Mouse (Mus musculus) megakaryocyte-erythroid progenitor cell, adult 5 weeks (primary cell): ENCODE results near the gene Dgki. TPM values are rescaled to one million over a fixed set of nuclear protein-coding genes. Genes with fewer than 3 reads are reported as not detected.

Experiments used
- polyA plus RNA-seq: library from polyadenylated mRNA; stranded (reverse); fragments of >175 nt; gene quantifications from 2 replicates; pipeline ENCODE4 v1.2.3, GENCODE M21; 2012

The Dgki gene
- polyA plus RNA-seq = 0.12 TPM in 2 replicates

GRCm38 (mm10) chr6:37299562-37300390, at the start of gene Dgki:
Gene Dgki (minus strand): TSS chr6:37300184.

GRCm38 (mm10) chr6:36809747-36810285, 490.2 kb downstream of the Dgki start, which contains the start of gene Ptn:
Gene Ptn (minus strand): TSS chr6:36810220.

Other genes starting within 250 kb of the Dgki start
- 3.9 and 4.1 TPM in 2 replicates for gene Creb3l2, start 142.0 kb upstream of the Dgki start, polyA plus RNA-seq
- gene Akr1d1, start 230.0 kb upstream of the Dgki start, polyA plus RNA-seq = not detected in 2 replicates